Mouse (Mus musculus): ENCODE data around the gene Tfb1m. TPM values are rescaled to one million over a fixed set of nuclear protein-coding genes. Genes with fewer than 3 reads are reported as not detected.

Gene Tfb1m
- total and polyA plus RNA-seq, 3 experiments: 21.0 to 46.8 (median 29.4) TPM

- Histone ChIP-seq H3K36me3 (replicated peaks in 1 of 2; ENCODE audit: control insufficient read depth in 1 of 2, insufficient read depth in 1 of 2, low read length in 1 of 2) (peaks cover 6 to 63% of the 10 kb centered on the region in 2 experiments), H3K4me2 (ENCODE audit: insufficient read depth, low read depth, poor library complexity, severe bottlenecking) (no peak overlapping the region), H3K27ac (ENCODE audit: insufficient read depth, low read depth) (no peak overlapping the region), H3K79me2 (replicated peaks; ENCODE audit: control insufficient read depth, extremely low read depth, insufficient read depth, poor library complexity, severe bottlenecking) (no peaks in the 10 kb centered on the region), H3K4me1 (ENCODE audit: control insufficient read depth in 1 of 2, insufficient read depth in 2 of 2) (no peaks in the 10 kb centered on the region), H3K9me3 (replicated peaks; ENCODE audit: low read length) (no peaks in the 10 kb centered on the region), H3K27me3 (replicated peaks) (no peaks in the 10 kb centered on the region), H3K4me3 (replicated peaks in 1 of 3; ENCODE audit: low read depth in 2 of 3, low read length in 2 of 3, poor library complexity in 1 of 3) (no peak overlapping the region), H3K9ac (ENCODE audit: insufficient read depth, low read depth) (no peak overlapping the region)
- TF ChIP-seq MXI1 (IDR thresholded peaks at IDR 0.05; ENCODE audit: low read depth, low read length) (no peak), UBTF (IDR thresholded peaks at IDR 0.05; ENCODE audit: low read depth, low read length) (no peak), SIN3A (IDR thresholded peaks at IDR 0.05; ENCODE audit: low read length) (no peak), E2F4 (IDR thresholded peaks at IDR 0.05; ENCODE audit: insufficient replicate concordance, low read depth, low read length) (no peak), SMC3 (IDR thresholded peaks at IDR 0.05; ENCODE audit: low read depth, low read length) (no peak), ZKSCAN1 (IDR thresholded peaks at IDR 0.05; ENCODE audit: borderline replicate concordance, low read depth, low read length) (no peak), GABPA (IDR thresholded peaks at IDR 0.05; ENCODE audit: insufficient replicate concordance, low read depth, low read length) (no peak), MAX (IDR thresholded peaks at IDR 0.05; ENCODE audit: low read length) (no peak), ZC3H11A (IDR thresholded peaks at IDR 0.05; ENCODE audit: low read depth, low read length) (no peak), ETS1 (conservative IDR thresholded peaks at IDR 0.05; ENCODE audit: low read depth, low read length) (no peak), NRF1 (IDR thresholded peaks at IDR 0.05; ENCODE audit: low read depth, low read length) (no peak)
- no peak for DNase-seq (ENCODE audit: extremely low read depth)
- dilution Hi-C loops (cut with MboI; ENCODE audit: extremely low pct_ligation_motif_present, extremely low pct_unique_long_range_greater_than_20kb, low sequenced_read_pairs) (no loop called here), in situ Hi-C loops (cut with MboI; ENCODE audit: low pct_ligation_motif_present, low pct_unique_long_range_greater_than_20kb, low sequenced_read_pairs) (no loop called here)
These were observed 57.5 kb downstream of the Tfb1m start for GRCm38 (mm10) chr17:3500076-3500475.

GRCm38 (mm10) chr17:3499468-3499867, 58.1 kb downstream of the Tfb1m start:
- no peaks in the 10 kb centered on the region for H3K9me3 ChIP-seq (replicated peaks; ENCODE audit: low read length)
- no peaks in the 10 kb centered on the region for H3K27me3 ChIP-seq (replicated peaks)
- in situ Hi-C loops (cut with MboI; ENCODE audit: low pct_ligation_motif_present, low pct_unique_long_range_greater_than_20kb, low sequenced_read_pairs): no loop called here
- no peaks in the 10 kb centered on the region for H3K79me2 ChIP-seq (replicated peaks; ENCODE audit: control insufficient read depth, extremely low read depth, insufficient read depth, poor library complexity, severe bottlenecking)
- H3K4me2 ChIP-seq (ENCODE audit: insufficient read depth, low read depth, poor library complexity, severe bottlenecking): no peak overlapping the region
- H3K27ac ChIP-seq (ENCODE audit: insufficient read depth, low read depth): no peak overlapping the region
- H3K9ac ChIP-seq (ENCODE audit: insufficient read depth, low read depth): no peak overlapping the region
- dilution Hi-C loops (cut with MboI; ENCODE audit: extremely low pct_ligation_motif_present, extremely low pct_unique_long_range_greater_than_20kb, low sequenced_read_pairs): no loop called here
- DNase-seq (ENCODE audit: extremely low read depth): no peak
- H3K4me3 ChIP-seq (replicated peaks in 1 of 3; ENCODE audit: low read depth in 2 of 3, low read length in 2 of 3, poor library complexity in 1 of 3): no peak overlapping the region
- no peaks in the 10 kb centered on the region for H3K4me1 ChIP-seq (ENCODE audit: control insufficient read depth in 1 of 2, insufficient read depth in 2 of 2)
- no peak for TF ChIP-seq MAFK (IDR thresholded peaks at IDR 0.05; ENCODE audit: insufficient replicate concordance, low read length)
- TF ChIP-seq NRF1 (IDR thresholded peaks at IDR 0.05; ENCODE audit: low read depth, low read length): no peak
- TF ChIP-seq MEF2A (IDR thresholded peaks at IDR 0.05; ENCODE audit: borderline replicate concordance, low read depth, low read length): no peak
- no peak for TF ChIP-seq MYC (IDR thresholded peaks at IDR 0.05; ENCODE audit: low read depth, low read length)
- TF ChIP-seq MXI1 (IDR thresholded peaks at IDR 0.05; ENCODE audit: low read depth, low read length): no peak
- TF ChIP-seq TCF12 (IDR thresholded peaks at IDR 0.05; ENCODE audit: low read depth, low read length): no peak
- TF ChIP-seq ZMIZ1 (IDR thresholded peaks at IDR 0.05; ENCODE audit: low read depth, low read length): no peak
- TF ChIP-seq IRF4 (IDR thresholded peaks at IDR 0.05; ENCODE audit: low read depth, low read length): no peak
- no peak for TF ChIP-seq UBTF (IDR thresholded peaks at IDR 0.05; ENCODE audit: low read depth, low read length)
- TF ChIP-seq ETS1 (conservative IDR thresholded peaks at IDR 0.05; ENCODE audit: low read depth, low read length): no peak
- no peak for TF ChIP-seq PAX5 (IDR thresholded peaks at IDR 0.05; ENCODE audit: low read length)
- no peak for TF ChIP-seq BHLHE40 (IDR thresholded peaks at IDR 0.05; ENCODE audit: low read depth, low read length)
- TF ChIP-seq JUND (conservative IDR thresholded peaks at IDR 0.05; ENCODE audit: low read depth, low read length): no peak
- no peak for TF ChIP-seq GABPA (IDR thresholded peaks at IDR 0.05; ENCODE audit: insufficient replicate concordance, low read depth, low read length)
- no peak for TF ChIP-seq E2F4 (IDR thresholded peaks at IDR 0.05; ENCODE audit: insufficient replicate concordance, low read depth, low read length)
- no peak for TF ChIP-seq MAX (IDR thresholded peaks at IDR 0.05; ENCODE audit: low read length)
- TF ChIP-seq EP300 (IDR thresholded peaks at IDR 0.05; ENCODE audit: low read length): no peak
- no peak for TF ChIP-seq RAD21 (IDR thresholded peaks at IDR 0.05; ENCODE audit: low read depth, low read length)
- no peak for TF ChIP-seq ZKSCAN1 (IDR thresholded peaks at IDR 0.05; ENCODE audit: borderline replicate concordance, low read depth, low read length)
- no peak for TF ChIP-seq HCFC1 (IDR thresholded peaks at IDR 0.05; ENCODE audit: low read depth, low read length)
- H3K36me3 ChIP-seq (replicated peaks in 1 of 2; ENCODE audit: control insufficient read depth in 1 of 2, insufficient read depth in 1 of 2, low read length in 1 of 2): peaks cover 3 to 61% of the 10 kb centered on the region in 2 experiments
